Mouse (Mus musculus) C2C12 (cell line): ENCODE data around the gene Tlr9. TPM values are rescaled to one million over a fixed set of nuclear protein-coding genes. Genes with fewer than 3 reads are reported as not detected.

Experiments
- H3K27me3 ChIP-seq: one replicate; pipeline ENCODE4 v1.6.1; 2011; ENCODE audit not compliant: control insufficient read depth, insufficient read depth, insufficient read length
- H3K36me3 ChIP-seq: one replicate; pipeline ENCODE4 v1.6.1; 2011; ENCODE audit not compliant: control insufficient read depth, insufficient read depth
- H3K4me3 ChIP-seq: one replicate; pipeline ENCODE4 v1.5.1; 2011; ENCODE audit warnings: mild to moderate bottlenecking, control low read depth; ENCODE audit not compliant: poor library complexity, insufficient read depth, severe bottlenecking
- H3K79me2 ChIP-seq: one replicate; pipeline ENCODE4 v1.6.1; 2011; ENCODE audit not compliant: control insufficient read depth, insufficient read depth
- H3K79me3 ChIP-seq: one replicate; pipeline ENCODE4 v1.6.1; 2011; ENCODE audit warnings: low read depth, control low read depth
- H3ac ChIP-seq: one replicate; pipeline ENCODE3; 2011; ENCODE audit warnings: low read depth; ENCODE audit not compliant: control insufficient read depth, insufficient read length
- CEBPB ChIP-seq: IDR thresholded peaks from one replicate; pipeline ENCODE4 v1.6.1; 2011; ENCODE audit warnings: low read depth, mild to moderate bottlenecking, control low read depth, moderate library complexity
- CTCF ChIP-seq: IDR thresholded peaks from one replicate; pipeline ENCODE4 v1.5.1; 2011; ENCODE audit not compliant: control insufficient read depth, insufficient read depth, insufficient read length
- FOSL1 ChIP-seq: IDR thresholded peaks from one replicate; pipeline ENCODE4 v1.8.0; 2011; ENCODE audit warnings: mild to moderate bottlenecking, low read length; ENCODE audit not compliant: poor library complexity, insufficient read depth, severe bottlenecking
- MAX ChIP-seq: IDR thresholded peaks from one replicate; pipeline ENCODE4 v1.6.1; 2011; ENCODE audit warnings: mild to moderate bottlenecking, control low read depth
- MYOD1 ChIP-seq: IDR thresholded peaks from one replicate; pipeline ENCODE4 v1.6.1; 2011; ENCODE audit warnings: low read depth; ENCODE audit not compliant: control insufficient read depth, insufficient read length
- MYOG ChIP-seq: IDR thresholded peaks from one replicate; pipeline ENCODE4 v1.6.1; 2011; ENCODE audit not compliant: control insufficient read depth, insufficient read length; ENCODE audit errors: extremely low read depth
- USF1 ChIP-seq: IDR thresholded peaks from one replicate; pipeline ENCODE4 v1.6.1; 2011; ENCODE audit warnings: low read depth, mild to moderate bottlenecking, control low read depth, moderate library complexity
- polyA plus RNA-seq: library from polyadenylated mRNA; unstranded; fragments of >200 nt; fragmentation: generic; extraction: Trizol; gene quantifications from one replicate; pipeline ENCODE4 v1.2.1, GENCODE M21; 2012; ENCODE audit warnings: missing spikeins

Gene Tlr9
- polyA plus RNA-seq, 1 experiment: not detected

DNA sequence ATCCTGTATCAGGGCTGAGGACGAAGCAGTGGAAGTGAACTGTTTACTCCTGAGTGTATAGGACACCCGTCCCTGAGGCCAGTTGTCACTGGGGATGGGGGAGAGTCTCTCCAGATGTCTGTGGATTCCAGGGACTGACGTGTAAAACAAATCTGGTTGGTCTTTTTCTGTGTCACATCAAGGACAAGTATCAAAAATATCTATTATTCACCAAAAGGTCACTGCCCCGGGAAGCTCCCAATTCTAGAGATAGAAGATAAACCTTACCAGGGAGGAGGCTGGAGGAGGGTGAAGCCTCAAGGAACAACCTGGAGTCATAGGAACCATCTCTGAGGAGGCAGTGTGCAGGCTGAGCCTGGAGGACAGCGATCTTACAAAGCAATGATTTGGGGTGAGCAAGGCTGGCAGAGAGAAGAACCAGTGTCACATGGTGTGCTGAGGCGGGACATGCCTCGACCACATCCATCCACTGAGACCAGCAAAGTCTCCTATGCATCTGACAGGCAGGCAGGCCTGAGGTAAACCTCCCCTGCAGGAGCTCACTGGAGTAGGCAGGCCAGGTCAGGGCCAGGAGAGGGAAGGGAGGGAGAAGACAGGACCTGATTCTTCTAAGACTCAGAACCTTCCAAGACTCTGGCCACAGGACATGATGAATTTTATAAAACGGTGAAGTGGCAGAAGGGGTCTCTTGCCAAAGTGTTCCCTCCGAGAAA lies 46.8 kb downstream of the Tlr9 start:
- Histone ChIP-seq H3ac (no peak overlapping the region), H3K79me2 (no peaks in the 10 kb centered on the region)

DNA sequence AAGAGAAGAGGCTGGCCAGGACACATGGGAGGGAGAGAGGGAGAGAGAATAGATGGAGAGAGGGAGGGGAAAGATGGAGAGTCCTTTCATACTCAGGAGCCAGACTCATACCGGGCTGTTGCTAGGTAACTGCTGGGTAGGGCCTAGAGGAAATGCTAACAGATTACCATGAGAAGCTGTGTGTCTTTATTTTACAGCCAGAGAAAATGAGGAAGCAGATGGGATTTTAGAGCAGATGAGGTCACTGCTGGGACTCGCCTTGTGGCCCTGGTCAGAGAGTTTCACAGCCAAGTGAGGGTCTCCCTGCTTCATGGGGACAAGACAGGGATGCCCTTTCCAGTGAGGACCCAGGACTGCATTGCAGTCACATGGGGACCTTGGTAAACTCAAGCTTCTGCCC lies 47.5 kb downstream of the Tlr9 start:
- H3K79me2 ChIP-seq: no peaks in the 10 kb centered on the region
- H3K79me3 ChIP-seq: no peaks in the 10 kb centered on the region
- H3K4me3 ChIP-seq: no peak overlapping the region
- H3K27me3 ChIP-seq: no peaks in the 10 kb centered on the region
- H3K36me3 ChIP-seq: no peaks in the 10 kb centered on the region
- no peak overlapping the region for H3ac ChIP-seq
- TF ChIP-seq MYOG: no peak
- TF ChIP-seq MAX: no peak
- TF ChIP-seq CTCF: no peak
- TF ChIP-seq USF1: no peak
- TF ChIP-seq FOSL1: no peak
- no peak for TF ChIP-seq MYOD1
- TF ChIP-seq CEBPB: no peak

More for the DNA sequence above, 46.8 kb downstream of the Tlr9 start:
- Histone ChIP-seq H3K27me3 (no peaks in the 10 kb centered on the region), H3K79me3 (no peaks in the 10 kb centered on the region), H3K36me3 (no peaks in the 10 kb centered on the region), H3K4me3 (no peak overlapping the region)
- no peak for TF ChIP-seq MYOG
- no peak for TF ChIP-seq MYOD1
- no peak for TF ChIP-seq FOSL1
- TF ChIP-seq MAX: no peak
- no peak for TF ChIP-seq CTCF
- no peak for TF ChIP-seq CEBPB
- TF ChIP-seq USF1: no peak

DNA sequence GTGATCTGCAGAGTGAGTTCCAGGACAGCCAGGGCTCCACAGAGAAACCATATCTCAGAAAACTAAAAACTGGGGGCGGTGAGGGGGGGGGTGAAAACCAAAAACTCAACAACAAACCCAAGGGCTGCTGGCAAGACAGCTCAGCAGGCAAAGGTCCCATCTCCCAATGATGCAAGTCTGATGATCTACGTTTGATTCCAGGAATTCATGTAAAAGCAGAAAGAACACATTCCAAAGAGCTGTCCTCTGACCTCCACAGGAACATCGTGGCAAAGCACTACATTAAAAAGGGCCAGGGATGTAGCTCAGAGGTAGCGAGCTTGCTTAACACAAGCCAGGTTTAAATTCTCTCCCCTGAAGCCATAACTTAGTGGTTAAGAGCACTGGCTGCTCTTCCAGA lies 48.3 kb downstream of the Tlr9 start:
- no peaks in the 10 kb centered on the region for H3K79me2 ChIP-seq
- no peak overlapping the region for H3K4me3 ChIP-seq
- no peaks in the 10 kb centered on the region for H3K36me3 ChIP-seq
- H3K27me3 ChIP-seq: no peaks in the 10 kb centered on the region
- H3ac ChIP-seq: no peak overlapping the region
- TF ChIP-seq CEBPB (no peak), MAX (no peak), FOSL1 (no peak), USF1 (no peak), MYOG (no peak), MYOD1 (no peak), CTCF (no peak)
- H3K79me3 ChIP-seq: no peaks in the 10 kb centered on the region

DNA sequence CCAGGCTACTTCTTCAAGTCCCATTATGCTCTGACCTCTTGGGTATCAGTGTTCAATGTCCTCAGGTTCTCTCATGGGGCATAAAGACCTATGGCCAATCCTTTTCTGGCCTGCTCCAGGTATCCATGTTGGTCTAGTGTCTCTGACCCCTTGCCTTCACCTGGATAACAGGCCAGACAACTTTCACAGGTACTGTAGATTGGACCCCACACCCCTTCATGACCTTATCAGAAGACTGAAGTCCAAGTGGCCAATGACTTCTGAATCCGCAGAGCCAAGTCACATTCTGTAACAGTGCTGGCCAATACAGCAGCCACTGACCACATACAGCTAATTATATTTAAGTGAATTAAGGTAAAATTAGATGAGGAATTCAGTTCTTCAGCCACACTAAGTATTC lies 49.9 kb downstream of the Tlr9 start:
- Histone ChIP-seq H3K79me2 (no peaks in the 10 kb centered on the region), H3ac (no peak overlapping the region), H3K4me3 (no peak overlapping the region), H3K27me3 (no peaks in the 10 kb centered on the region), H3K36me3 (no peaks in the 10 kb centered on the region), H3K79me3 (no peaks in the 10 kb centered on the region)
- TF ChIP-seq CTCF (no peak), MYOD1 (no peak), CEBPB (no peak), USF1 (no peak), MAX (no peak), FOSL1 (no peak), MYOG (no peak)

DNA sequence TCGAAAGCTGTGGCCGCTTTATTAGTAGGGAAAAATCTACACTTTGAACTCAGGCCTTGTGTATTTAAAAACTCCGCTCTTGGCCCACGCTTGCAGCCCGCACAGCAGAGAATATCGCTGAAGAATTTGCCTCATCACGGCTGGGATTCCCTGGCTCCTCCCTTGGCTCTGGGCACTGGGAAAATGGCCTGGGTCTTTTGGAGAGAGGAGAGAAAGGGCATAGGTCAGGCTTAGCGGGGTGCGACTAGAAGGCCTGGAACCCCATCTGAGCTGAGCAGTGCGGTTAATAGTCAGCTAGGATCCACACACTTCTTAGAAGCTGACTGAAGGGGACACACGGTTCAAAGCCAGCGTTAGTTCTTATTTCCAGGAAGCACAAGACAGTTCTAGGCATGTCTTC lies 50.9 kb downstream of the Tlr9 start:
- no peak overlapping the region for H3K4me3 ChIP-seq
- H3K79me2 ChIP-seq: no peaks in the 10 kb centered on the region
- no peaks in the 10 kb centered on the region for H3K27me3 ChIP-seq
- no peak overlapping the region for H3ac ChIP-seq
- no peaks in the 10 kb centered on the region for H3K79me3 ChIP-seq
- H3K36me3 ChIP-seq: no peaks in the 10 kb centered on the region
- TF ChIP-seq CEBPB (no peak), MAX (no peak), MYOG (no peak), CTCF (no peak), MYOD1 (no peak), USF1 (no peak)

DNA sequence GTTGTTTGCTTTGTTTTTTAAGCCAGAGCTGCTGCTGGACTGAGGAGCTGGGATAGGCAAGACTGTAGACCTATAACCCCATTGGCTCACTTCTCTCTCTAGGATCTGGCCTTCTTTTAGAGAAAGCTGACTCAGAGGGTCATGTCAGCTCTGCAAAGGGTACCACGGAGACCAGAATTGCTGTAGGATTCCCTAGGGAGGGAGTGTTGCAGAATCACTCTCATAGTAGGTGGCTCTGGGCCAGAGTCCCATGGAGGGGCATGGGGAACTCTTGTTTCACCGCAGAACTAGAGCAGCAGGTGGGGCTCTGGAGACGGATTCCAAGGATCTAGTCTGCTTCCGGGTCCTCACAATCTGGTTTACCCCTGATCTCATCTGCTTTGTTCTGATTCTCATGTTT lies 51.4 kb downstream of the Tlr9 start:
- no peak overlapping the region for H3ac ChIP-seq
- TF ChIP-seq FOSL1: no peak
- no peak for TF ChIP-seq CTCF
- no peak for TF ChIP-seq USF1
- TF ChIP-seq MAX: no peak
- TF ChIP-seq MYOG: no peak
- TF ChIP-seq MYOD1: no peak
- TF ChIP-seq CEBPB: no peak

More for the DNA sequence above, 51.4 kb downstream of the Tlr9 start:
- no peak overlapping the region for H3K4me3 ChIP-seq
- no peaks in the 10 kb centered on the region for H3K27me3 ChIP-seq
- no peaks in the 10 kb centered on the region for H3K79me3 ChIP-seq
- H3K36me3 ChIP-seq: no peaks in the 10 kb centered on the region
- no peaks in the 10 kb centered on the region for H3K79me2 ChIP-seq
